Mouse (Mus musculus) forebrain, embryonic 14.5 days (tissue): ENCODE measurements around the gene Vgll4. TPM values are rescaled to one million over a fixed set of nuclear protein-coding genes. Genes with fewer than 3 reads are reported as not detected.

ENCODE experiments used
- polyA plus RNA-seq: library from polyadenylated mRNA; unstranded; fragments of >200 nt; fragmentation: Nextera tagmentation; extraction: Ambion mirVana; gene quantifications from 2 replicates; pipeline ENCODE4 v1.2.1, GENCODE M21; 2014

Gene Vgll4
- polyA plus RNA-seq, 1 experiment from 2014 or later, result 44.9 TPM

Other genes with a start within 250 kb of the Vgll4 start
- gene Tamm41, start 67.9 kb upstream of the Vgll4 start, polyA plus RNA-seq, result 64.8 and 69.6 TPM in 2 replicates
- 23.3 and 31.6 TPM in 2 replicates for gene Syn2, start 164.9 kb upstream of the Vgll4 start, polyA plus RNA-seq